Mouse (Mus musculus) forebrain, embryonic 14.5 days (tissue): ENCODE measurements around the gene Fezf2. TPM values are rescaled to one million over a fixed set of nuclear protein-coding genes. Genes with fewer than 3 reads are reported as not detected.

ENCODE experiments used
- ATAC-seq: fragments of 200-750 bp; cut with Nextera tagmentation; 2 replicates; pipeline ENCODE4 v1.8.0; 2017; ENCODE audit warnings: mild to moderate bottlenecking, moderate library complexity
- DNase-seq: peaks from one replicate; pipeline ENCODE4 v3.0.0-alpha.2; 2015; ENCODE audit warnings: low spot score
- H3K27ac ChIP-seq: fragments of 300-500 bp; sonication (generic); 2 replicates; pipeline ENCODE4 v1.5.1; 2014; ENCODE audit warnings: low read depth, mild to moderate bottlenecking, control low read depth, low read length, moderate library complexity
- H3K27me3 ChIP-seq: fragments of 300-500 bp; sonication (generic); replicated peaks from 2 replicates; pipeline ENCODE4 v1.6.1; 2014; ENCODE audit warnings: low read length, control low read depth, mixed read lengths; ENCODE audit not compliant: control insufficient read depth, insufficient read depth
- H3K36me3 ChIP-seq: fragments of 300-500 bp; sonication (generic); 2 replicates; pipeline ENCODE4 v1.6.1; 2014; ENCODE audit warnings: low read length, control low read depth; ENCODE audit not compliant: control insufficient read depth, insufficient read depth
- H3K4me1 ChIP-seq: fragments of 300-500 bp; sonication (generic); 2 replicates; pipeline ENCODE4 v1.6.1; 2014; ENCODE audit warnings: antibody characterized with exemption, low read length, control low read depth; ENCODE audit not compliant: control insufficient read depth, insufficient read depth
- H3K4me2 ChIP-seq: fragments of 300-500 bp; sonication (generic); 2 replicates; pipeline ENCODE4 v1.6.1; 2014; ENCODE audit warnings: mild to moderate bottlenecking, control low read depth, low read length
- H3K4me3 ChIP-seq: fragments of 300-500 bp; sonication (generic); 2 replicates; pipeline ENCODE4 v1.5.1; 2014; ENCODE audit warnings: low read depth, low read length, control low read depth
- H3K9ac ChIP-seq: fragments of 300-500 bp; sonication (generic); 2 replicates; pipeline ENCODE4 v1.6.1; 2014; ENCODE audit warnings: mild to moderate bottlenecking, low read length, control low read depth, moderate library complexity
- H3K9me3 ChIP-seq: fragments of 300-500 bp; sonication (generic); replicated peaks from 2 replicates; pipeline ENCODE4 v1.6.1; 2016; ENCODE audit warnings: low read length, control low read depth, mixed read lengths; ENCODE audit not compliant: control insufficient read depth
- WGBS: fragments of 180-500 bp; shearing (Covaris S2); extraction: QIAGEN DNeasy Blood & Tissue Kit; methylation state at CpG from one replicate; pipeline ENCODE4 v1.1.7; 2014; 5-methylcytosine and 5-hydroxymethylcytosine counted together
- polyA plus RNA-seq: library from polyadenylated mRNA; unstranded; fragments of >200 nt; fragmentation: Nextera tagmentation; extraction: Ambion mirVana; gene quantifications from 2 replicates; pipeline ENCODE4 v1.2.1, GENCODE M21; 2014

Fezf2 gene
- polyA plus RNA-seq, 1 experiment from 2014 or later, result 69.6 TPM

GRCm38 (mm10) chr14:12345241-12345921 is 2.6 kb downstream of the Fezf2 start:
- no peaks in the 10 kb centered on the region for H3K9me3 ChIP-seq
- peaks cover 11% of the 10 kb centered on the region; the same call in 1 of the 2 replicates for H3K4me1 ChIP-seq
- H3K27ac ChIP-seq, result peak overlapping the region; percentile 98
- peak overlapping the region; percentile 64 for H3K4me2 ChIP-seq
- peak; percentile 82 for DNase-seq
- peaks cover 8% of the 10 kb centered on the region; the same call in 1 of the 2 replicates for H3K36me3 ChIP-seq
- WGBS, result under 1% methylated on average over 40 of the region's 40 CpGs
- H3K27me3 ChIP-seq, result peaks cover 33% of the 10 kb centered on the region
- H3K4me3 ChIP-seq, result peak overlapping the region; percentile 56
- H3K9ac ChIP-seq, result peak overlapping the region; percentile 91
- ATAC-seq, result peak; percentile 54

DNA sequence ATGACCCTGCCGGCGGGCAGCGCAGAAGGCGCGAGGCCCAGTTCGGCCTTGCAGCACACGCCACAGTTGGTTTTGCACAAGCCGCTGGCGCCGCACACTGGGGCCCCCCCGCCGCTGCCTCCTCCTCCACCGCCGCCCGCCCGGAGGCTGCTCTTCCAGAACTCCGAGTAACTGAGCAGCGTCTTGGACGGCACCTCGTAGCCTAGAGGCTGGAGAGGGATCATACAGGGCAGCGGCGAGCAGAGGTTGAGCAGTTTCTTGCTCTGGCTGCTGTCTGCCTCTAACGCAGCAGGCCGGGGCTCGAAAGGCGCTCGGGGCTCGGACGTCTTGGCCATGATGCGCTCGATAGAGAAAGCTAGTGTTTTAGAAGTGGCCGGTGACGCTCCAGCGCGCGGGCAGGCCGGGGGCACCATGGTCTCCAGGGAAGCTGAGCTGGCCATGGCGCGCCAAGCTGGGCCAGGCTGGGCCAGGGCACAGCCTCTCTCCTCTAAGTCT is 3.2 kb downstream of the Fezf2 start:
- Histone ChIP-seq H3K4me2 (peak overlapping the region; percentile 64), H3K4me1 (peaks cover 11% of the 10 kb centered on the region; the same call in 1 of the 2 replicates), H3K27me3 (peaks cover 32% of the 10 kb centered on the region), H3K9ac (peak overlapping the region; percentile 91), H3K4me3 (peak overlapping the region; percentile 56), H3K27ac (peak overlapping the region; percentile 98), H3K36me3 (peaks cover 8% of the 10 kb centered on the region; the same call in 1 of the 2 replicates), H3K9me3 (no peaks in the 10 kb centered on the region)
- WGBS, result under 1% methylated on average over 39 of the region's 39 CpGs
- DNase-seq (peak; percentile 51), ATAC-seq (peak; percentile 33)

- Histone ChIP-seq H3K27ac (peak overlapping the region; percentile 98), H3K36me3 (peaks cover 8% of the 10 kb centered on the region; the same call in 1 of the 2 replicates), H3K9ac (peak overlapping the region; percentile 91), H3K4me3 (peak overlapping the region; percentile 56), H3K9me3 (no peaks in the 10 kb centered on the region), H3K4me2 (peak overlapping the region; percentile 64), H3K27me3 (peaks cover 28% of the 10 kb centered on the region), H3K4me1 (peaks cover 11% of the 10 kb centered on the region; the same call in 1 of the 2 replicates)
- 3% methylated on average over 24 of the region's 24 CpGs for WGBS
- DNase-seq (peak; percentile 37), ATAC-seq (no peak)
Measured at GRCm38 (mm10) chr14:12344061-12344745, 3.8 kb downstream of the Fezf2 start.

GRCm38 (mm10) chr14:12343451-12343941 is 4.5 kb downstream of the Fezf2 start:
- peak; percentile 53 for DNase-seq
- H3K27ac ChIP-seq, result peak overlapping the region; percentile 98
- peak overlapping the region; percentile 64 for H3K4me2 ChIP-seq
- ATAC-seq, result no peak
- no peaks in the 10 kb centered on the region for H3K9me3 ChIP-seq
- peak overlapping the region; percentile 56 for H3K4me3 ChIP-seq
- H3K9ac ChIP-seq, result peak overlapping the region; percentile 91
- WGBS, result 1% methylated on average over 20 of the region's 20 CpGs
- peaks cover 8% of the 10 kb centered on the region; the same call in 1 of the 2 replicates for H3K36me3 ChIP-seq
- H3K27me3 ChIP-seq, result peaks cover 21% of the 10 kb centered on the region
- peaks cover 16% of the 10 kb centered on the region; the same call in 1 of the 2 replicates for H3K4me1 ChIP-seq

DNA sequence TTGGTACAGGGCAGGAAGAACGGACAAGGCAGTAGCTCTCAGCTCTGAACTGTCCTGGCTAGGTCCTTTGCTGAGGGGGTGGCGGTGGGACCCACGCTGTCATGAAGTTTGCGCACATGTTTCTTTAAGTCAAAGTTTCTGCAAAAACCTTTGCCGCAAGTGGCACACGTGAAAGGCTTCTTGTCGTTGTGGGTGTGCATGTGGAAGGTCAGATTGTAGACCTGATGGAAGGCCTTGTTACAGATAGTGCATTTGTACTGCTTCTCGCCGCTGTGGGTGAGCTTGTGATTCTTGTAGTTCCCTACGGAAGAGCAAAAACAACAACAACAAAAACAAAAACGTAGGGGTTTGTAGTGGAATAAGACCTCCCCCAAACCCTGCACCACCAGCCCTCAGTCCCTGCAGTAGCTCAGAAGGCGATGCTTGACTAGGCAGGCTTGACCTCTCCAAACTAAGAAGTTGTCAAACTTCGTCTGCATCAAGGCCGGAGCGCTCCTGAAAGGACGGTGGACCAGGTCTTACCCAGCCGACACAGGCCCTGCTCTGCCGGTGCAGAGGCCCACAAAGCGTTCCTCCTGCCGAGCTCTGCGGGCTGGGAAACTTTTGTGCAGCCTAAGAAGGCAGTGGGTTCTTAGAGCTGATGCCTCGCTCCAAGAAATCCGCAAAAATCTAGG is 5.4 kb downstream of the Fezf2 start:
- H3K4me2 ChIP-seq, result peak overlapping the region; percentile 64
- no peaks in the 10 kb centered on the region for H3K9me3 ChIP-seq
- H3K27ac ChIP-seq, result peak overlapping the region; percentile 98
- H3K4me3 ChIP-seq, result peak overlapping the region; percentile 56
- 4% methylated on average over 23 of the region's 23 CpGs for WGBS
- ATAC-seq (no peak), DNase-seq (peak; percentile 33)
- H3K36me3 ChIP-seq, result peaks cover 8% of the 10 kb centered on the region; the same call in 1 of the 2 replicates
- peak overlapping the region; percentile 91 for H3K9ac ChIP-seq
- peaks cover 20% of the 10 kb centered on the region for H3K27me3 ChIP-seq
- peaks cover 14% of the 10 kb centered on the region; the same call in 1 of the 2 replicates for H3K4me1 ChIP-seq

DNA sequence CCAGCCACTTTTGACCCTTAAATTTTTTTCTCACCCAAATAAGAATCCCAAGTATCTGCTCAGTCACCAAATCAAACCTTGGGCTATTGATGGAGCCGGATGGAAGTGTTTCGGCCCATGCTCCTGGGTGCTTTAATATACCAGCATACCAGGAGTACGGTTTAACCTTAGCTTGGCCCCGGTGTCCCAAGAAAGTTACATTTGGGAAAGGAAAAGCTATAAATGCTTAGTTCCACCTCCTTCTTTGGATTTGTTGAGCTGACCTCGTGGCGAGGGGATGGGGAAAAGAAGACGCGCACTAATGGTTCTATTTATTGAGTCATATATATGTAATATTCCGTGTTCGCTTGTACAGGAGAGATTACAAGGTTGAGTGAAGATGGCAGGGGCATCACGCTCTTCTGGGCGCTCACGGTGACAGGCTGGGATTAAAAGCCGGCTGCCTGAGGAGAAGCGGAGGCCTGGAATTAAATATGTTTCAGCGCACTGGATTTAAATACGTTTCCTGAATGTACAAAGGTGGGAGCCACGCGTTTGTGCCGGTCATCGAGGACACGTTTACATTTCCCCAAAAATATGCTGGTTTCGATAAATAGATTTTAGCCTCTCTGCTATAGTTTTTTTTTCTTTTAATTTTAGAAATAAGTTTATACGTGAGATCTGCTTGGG is 6.1 kb downstream of the Fezf2 start:
- H3K27ac ChIP-seq, result peak overlapping the region; percentile 98
- peak; percentile 28 for DNase-seq
- WGBS, result 7% methylated on average over 24 of the region's 24 CpGs

GRCm38 (mm10) chr14:12341075-12341788 is 6.8 kb downstream of the Fezf2 start:
- Histone ChIP-seq H3K4me1 (peaks cover 21% of the 10 kb centered on the region; the same call in 1 of the 2 replicates), H3K4me3 (peak overlapping the region; percentile 56), H3K27me3 (peaks cover 20% of the 10 kb centered on the region)

More for the DNA sequence above, 6.1 kb downstream of the Fezf2 start:
- Histone ChIP-seq H3K36me3 (peaks cover 8% of the 10 kb centered on the region; the same call in 1 of the 2 replicates), H3K9ac (peak overlapping the region; percentile 91), H3K4me1 (peaks cover 17% of the 10 kb centered on the region; the same call in 1 of the 2 replicates), H3K4me3 (peak overlapping the region; percentile 56), H3K9me3 (no peaks in the 10 kb centered on the region), H3K27me3 (peaks cover 20% of the 10 kb centered on the region), H3K4me2 (peak overlapping the region; percentile 64)
- ATAC-seq, result no peak

More at GRCm38 (mm10) chr14:12341075-12341788, 6.8 kb downstream of the Fezf2 start:
- Histone ChIP-seq H3K9me3 (no peaks in the 10 kb centered on the region), H3K36me3 (peaks cover 8% of the 10 kb centered on the region; the same call in 1 of the 2 replicates), H3K4me2 (peak overlapping the region; percentile 64), H3K9ac (peak overlapping the region; percentile 91), H3K27ac (peak overlapping the region; percentile 98)
- DNase-seq (peak; percentile 78), ATAC-seq (0 out of 2 replicates have a peak, but pooled peaks have one; percentile 0)
- WGBS, result under 1% methylated on average over 42 of the region's 42 CpGs
